Mouse (Mus musculus): ENCODE results near the gene Slc12a5.

GRCm38 (mm10) chr2:164947930-164948329 lies 12.7 kb upstream of the Slc12a5 start:
- TF ChIP-seq GATA1 (IDR thresholded peaks at IDR 0.05; ENCODE audit: low read length): no peak
- no peak for TF ChIP-seq TAL1 (IDR thresholded peaks at IDR 0.05; ENCODE audit: low read length)

Data from erythroblast, embryonic 14.5 days (primary cell).